Mouse (Mus musculus): ENCODE measurements around the gene Wwox. TPM values are rescaled to one million over a fixed set of nuclear protein-coding genes. Genes with fewer than 3 reads are reported as not detected.

Gene Wwox
- polyA plus RNA-seq, 1 experiment = 17.3 TPM

DNA sequence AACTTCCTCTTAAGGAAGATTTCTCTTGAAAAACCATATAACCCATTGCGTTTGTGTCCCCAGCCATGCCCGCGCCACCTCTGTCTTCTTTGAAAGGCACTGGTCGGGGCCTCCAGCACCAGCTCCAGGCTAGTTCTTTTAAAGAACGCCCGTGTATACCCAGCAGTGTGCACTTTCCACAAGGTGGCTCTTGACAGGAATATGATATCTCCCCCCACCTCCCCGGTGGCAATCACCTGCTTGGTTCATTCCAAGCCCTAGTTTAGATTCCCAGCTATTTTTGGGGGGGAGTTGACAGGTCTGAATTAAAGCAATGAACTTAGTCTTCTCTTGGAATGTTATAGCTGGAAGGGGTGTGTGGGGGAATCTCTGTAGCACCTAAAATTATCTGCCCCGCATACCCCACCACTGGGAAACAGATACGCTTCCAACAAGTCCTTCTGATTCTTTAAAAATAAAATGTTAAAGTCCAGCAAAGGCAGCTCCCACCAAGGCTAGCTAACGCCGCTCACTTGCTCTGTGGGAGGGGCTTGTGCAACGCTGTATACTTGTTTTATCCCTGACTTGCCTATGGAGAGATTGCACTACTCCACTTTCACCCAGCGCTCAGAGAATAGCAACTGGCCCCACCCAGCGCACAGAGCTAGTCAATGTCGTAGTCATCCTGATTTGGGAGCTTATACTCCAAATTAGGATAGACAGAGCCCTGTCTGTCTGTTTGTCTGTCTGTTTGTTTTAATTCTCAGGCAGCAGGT is 538.9 kb downstream of the Wwox start:
- H3K27ac ChIP-seq (ENCODE audit: insufficient read depth, low read length) = no peak overlapping the region
- H3K4me3 ChIP-seq (ENCODE audit: insufficient read depth, low read length) = no peak overlapping the region
- H3K4me1 ChIP-seq (ENCODE audit: control insufficient read depth, insufficient read depth, low read length) = no peaks in the 10 kb centered on the region
- TF ChIP-seq POLR2A (IDR thresholded peaks at IDR 0.05; ENCODE audit: extremely low read depth, insufficient read depth, low read length) = no peak
- no peak for TF ChIP-seq CTCF (IDR thresholded peaks at IDR 0.05; ENCODE audit: extremely low read depth, insufficient read depth, low read length)

DNA sequence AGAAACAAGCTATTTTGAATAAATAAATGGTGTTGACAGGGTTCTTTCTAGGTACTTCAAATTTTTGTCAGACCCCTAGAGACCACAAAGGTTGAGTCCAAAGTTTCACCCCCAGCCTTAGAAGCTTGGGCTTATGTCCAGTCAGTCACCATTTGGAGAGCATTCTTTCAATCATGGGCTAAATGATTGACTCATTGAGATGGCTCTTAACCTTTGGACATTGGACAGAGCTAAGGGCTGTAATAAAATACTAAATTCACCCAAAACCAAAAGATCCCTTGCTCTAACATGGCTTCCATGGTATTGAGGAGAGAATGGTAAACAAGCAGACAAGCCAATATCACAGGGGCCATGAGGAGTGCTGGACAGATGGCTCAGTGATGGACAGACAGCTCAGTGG is 540.2 kb downstream of the Wwox start:
- Histone ChIP-seq H3K4me3 (ENCODE audit: insufficient read depth, low read length) (no peak overlapping the region), H3K27ac (ENCODE audit: insufficient read depth, low read length) (no peak overlapping the region), H3K4me1 (ENCODE audit: control insufficient read depth, insufficient read depth, low read length) (no peaks in the 10 kb centered on the region)
- no peak for TF ChIP-seq CTCF (IDR thresholded peaks at IDR 0.05; ENCODE audit: extremely low read depth, insufficient read depth, low read length)
- TF ChIP-seq POLR2A (IDR thresholded peaks at IDR 0.05; ENCODE audit: extremely low read depth, insufficient read depth, low read length) = no peak

DNA sequence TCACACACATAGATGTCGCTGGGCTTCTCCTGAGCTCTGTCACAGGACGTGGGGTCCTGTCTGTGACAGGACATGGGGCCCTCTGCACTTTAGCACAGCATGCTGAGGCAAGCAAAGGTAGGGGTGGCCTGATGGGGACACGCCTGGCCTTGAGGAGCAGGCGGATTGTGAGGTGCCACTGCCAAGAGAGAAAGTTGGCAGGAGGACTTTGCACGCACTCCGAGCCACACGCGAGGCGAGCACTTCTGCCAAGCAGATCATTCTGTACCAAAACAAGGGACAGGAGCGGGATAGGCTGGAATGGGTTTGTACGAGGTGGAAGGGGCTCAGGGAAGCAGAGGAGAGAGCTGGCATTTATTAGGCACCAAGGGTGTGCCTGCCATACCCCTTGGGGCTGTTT is 543.3 kb downstream of the Wwox start:
- H3K27ac ChIP-seq (ENCODE audit: insufficient read depth, low read length) = no peak overlapping the region
- no peak for TF ChIP-seq CTCF (IDR thresholded peaks at IDR 0.05; ENCODE audit: extremely low read depth, insufficient read depth, low read length)
- no peak for TF ChIP-seq POLR2A (IDR thresholded peaks at IDR 0.05; ENCODE audit: extremely low read depth, insufficient read depth, low read length)

GRCm38 (mm10) chr8:114984500-114984899 is 545.0 kb downstream of the Wwox start:
- TF ChIP-seq CTCF (IDR thresholded peaks at IDR 0.05; ENCODE audit: extremely low read depth, insufficient read depth, low read length) = no peak
- no peak for TF ChIP-seq POLR2A (IDR thresholded peaks at IDR 0.05; ENCODE audit: extremely low read depth, insufficient read depth, low read length)
- no peak overlapping the region for H3K27ac ChIP-seq (ENCODE audit: insufficient read depth, low read length)

More for the DNA sequence above, 543.3 kb downstream of the Wwox start:
- H3K4me1 ChIP-seq (ENCODE audit: control insufficient read depth, insufficient read depth, low read length) = no peaks in the 10 kb centered on the region
- no peak overlapping the region for H3K4me3 ChIP-seq (ENCODE audit: insufficient read depth, low read length)

GRCm38 (mm10) chr8:114985996-114986395 is 546.5 kb downstream of the Wwox start:
- TF ChIP-seq CTCF (IDR thresholded peaks at IDR 0.05; ENCODE audit: extremely low read depth, insufficient read depth, low read length) (no peak), POLR2A (IDR thresholded peaks at IDR 0.05; ENCODE audit: extremely low read depth, insufficient read depth, low read length) (no peak)
- no peak overlapping the region for H3K4me3 ChIP-seq (ENCODE audit: insufficient read depth, low read length)
- H3K27ac ChIP-seq (ENCODE audit: insufficient read depth, low read length) = no peak overlapping the region
- H3K4me1 ChIP-seq (ENCODE audit: control insufficient read depth, insufficient read depth, low read length) = no peaks in the 10 kb centered on the region

More at GRCm38 (mm10) chr8:114984500-114984899, 545.0 kb downstream of the Wwox start:
- Histone ChIP-seq H3K4me3 (ENCODE audit: insufficient read depth, low read length) (no peak overlapping the region), H3K4me1 (ENCODE audit: control insufficient read depth, insufficient read depth, low read length) (no peaks in the 10 kb centered on the region)

DNA sequence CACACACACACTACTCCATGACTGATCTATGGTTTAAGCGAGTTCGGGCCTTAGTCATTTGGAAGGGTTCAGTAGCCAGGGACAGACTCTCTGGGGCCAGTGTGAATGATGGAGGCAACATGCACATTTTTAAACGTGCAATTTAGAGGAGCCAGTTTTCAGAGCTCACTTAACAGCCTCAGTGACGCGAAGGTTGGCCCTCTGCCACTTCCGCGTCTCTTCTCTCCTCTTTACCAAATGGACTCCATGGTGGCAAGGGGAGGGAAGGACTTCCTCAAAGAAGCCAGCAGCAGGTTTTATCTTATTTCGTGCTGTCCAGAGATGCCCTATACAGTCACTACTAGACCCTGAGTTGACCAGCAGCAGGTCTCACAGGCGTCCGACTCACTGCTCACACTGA is 547.5 kb downstream of the Wwox start:
- H3K4me3 ChIP-seq (ENCODE audit: insufficient read depth, low read length) = no peak overlapping the region
- H3K4me1 ChIP-seq (ENCODE audit: control insufficient read depth, insufficient read depth, low read length) = no peaks in the 10 kb centered on the region
- TF ChIP-seq POLR2A (IDR thresholded peaks at IDR 0.05; ENCODE audit: extremely low read depth, insufficient read depth, low read length) = no peak
- TF ChIP-seq CTCF (IDR thresholded peaks at IDR 0.05; ENCODE audit: extremely low read depth, insufficient read depth, low read length) = no peak
- H3K27ac ChIP-seq (ENCODE audit: insufficient read depth, low read length) = no peak overlapping the region

DNA sequence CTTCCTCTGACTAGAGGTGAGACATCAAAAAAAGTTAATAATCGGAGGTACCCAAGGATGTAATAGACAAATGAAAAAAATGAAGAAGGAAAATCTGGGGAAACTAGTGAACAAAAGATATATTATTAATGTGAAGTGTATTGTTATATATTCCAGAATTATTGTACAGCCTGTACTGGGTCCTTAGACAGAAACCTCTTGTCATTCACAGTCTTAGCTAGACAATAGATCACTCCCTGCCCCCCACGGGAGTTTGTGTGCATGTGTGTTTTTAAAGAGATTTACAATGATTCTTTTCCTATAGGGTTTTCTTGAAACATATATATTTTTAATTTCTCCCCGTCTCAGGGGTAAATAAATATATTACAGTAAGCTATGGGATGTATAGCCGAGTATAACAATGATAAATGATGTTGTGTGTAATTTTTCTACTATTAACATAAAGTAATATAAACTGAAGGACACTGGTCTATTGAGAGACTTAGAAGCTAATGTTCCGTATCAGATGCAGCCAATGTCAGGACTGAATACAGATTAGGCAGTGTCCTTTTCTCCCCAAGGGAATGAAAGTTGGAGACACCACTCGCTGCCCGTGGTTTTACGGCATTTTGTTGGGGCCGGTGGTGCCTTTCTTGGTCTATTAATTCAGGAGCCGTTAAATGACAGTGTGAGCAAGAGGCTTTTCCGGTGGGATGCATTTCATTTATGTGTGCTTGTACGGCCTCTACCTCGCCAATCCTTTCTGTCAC is 551.6 kb downstream of the Wwox start:
- H3K4me3 ChIP-seq (ENCODE audit: insufficient read depth, low read length) = no peak overlapping the region
- no peaks in the 10 kb centered on the region for H3K4me1 ChIP-seq (ENCODE audit: control insufficient read depth, insufficient read depth, low read length)
- TF ChIP-seq CTCF (IDR thresholded peaks at IDR 0.05; ENCODE audit: extremely low read depth, insufficient read depth, low read length) (no peak), POLR2A (IDR thresholded peaks at IDR 0.05; ENCODE audit: extremely low read depth, insufficient read depth, low read length) (no peak)
- H3K27ac ChIP-seq (ENCODE audit: insufficient read depth, low read length) = no peak overlapping the region

GRCm38 (mm10) chr8:115000736-115001135 is 561.3 kb downstream of the Wwox start:
- H3K4me1 ChIP-seq (ENCODE audit: control insufficient read depth, insufficient read depth, low read length) = no peaks in the 10 kb centered on the region
- H3K4me3 ChIP-seq (ENCODE audit: insufficient read depth, low read length) = no peak overlapping the region
- no peak overlapping the region for H3K27ac ChIP-seq (ENCODE audit: insufficient read depth, low read length)
- TF ChIP-seq CTCF (IDR thresholded peaks at IDR 0.05; ENCODE audit: extremely low read depth, insufficient read depth, low read length) (no peak), POLR2A (IDR thresholded peaks at IDR 0.05; ENCODE audit: extremely low read depth, insufficient read depth, low read length) (no peak)

- Histone ChIP-seq H3K4me3 (ENCODE audit: insufficient read depth, low read length) (no peak overlapping the region), H3K4me1 (ENCODE audit: control insufficient read depth, insufficient read depth, low read length) (no peaks in the 10 kb centered on the region), H3K27ac (ENCODE audit: insufficient read depth, low read length) (no peak overlapping the region)
- TF ChIP-seq POLR2A (IDR thresholded peaks at IDR 0.05; ENCODE audit: extremely low read depth, insufficient read depth, low read length) (no peak), CTCF (IDR thresholded peaks at IDR 0.05; ENCODE audit: extremely low read depth, insufficient read depth, low read length) (no peak)
These were observed 565.6 kb downstream of the Wwox start for GRCm38 (mm10) chr8:115005021-115005420.

DNA sequence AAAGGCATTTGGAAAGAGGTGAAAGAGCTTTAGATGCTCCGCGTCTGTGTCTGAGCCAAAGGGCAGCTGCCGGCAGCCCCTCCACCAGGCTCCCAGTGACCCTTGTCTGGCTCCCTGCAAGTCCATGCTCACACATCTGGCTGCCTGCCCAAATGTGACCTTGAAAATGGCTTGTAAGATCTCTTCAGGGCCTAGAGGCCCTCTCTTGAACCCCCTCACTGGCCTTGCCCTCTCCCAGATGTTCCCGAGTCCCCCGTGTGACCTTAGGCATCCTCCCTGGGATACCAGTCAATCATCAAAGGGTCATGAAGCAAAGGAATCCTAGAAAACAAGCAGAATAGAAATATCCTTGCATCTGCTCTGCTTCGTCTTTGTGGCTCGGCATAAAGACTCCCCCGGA is 567.1 kb downstream of the Wwox start:
- TF ChIP-seq POLR2A (IDR thresholded peaks at IDR 0.05; ENCODE audit: extremely low read depth, insufficient read depth, low read length) (no peak), CTCF (IDR thresholded peaks at IDR 0.05; ENCODE audit: extremely low read depth, insufficient read depth, low read length) (no peak)
- no peak overlapping the region for H3K4me3 ChIP-seq (ENCODE audit: insufficient read depth, low read length)
- H3K27ac ChIP-seq (ENCODE audit: insufficient read depth, low read length) = no peak overlapping the region
- H3K4me1 ChIP-seq (ENCODE audit: control insufficient read depth, insufficient read depth, low read length) = no peaks in the 10 kb centered on the region
